Mouse (Mus musculus): ENCODE data around the gene Lrrc3b. TPM values are rescaled to one million over a fixed set of nuclear protein-coding genes. Genes with fewer than 3 reads are reported as not detected.

The Lrrc3b gene
- total RNA-seq, 2 experiments from 2014 or later = 16.9 to 19.0 TPM

DNA sequence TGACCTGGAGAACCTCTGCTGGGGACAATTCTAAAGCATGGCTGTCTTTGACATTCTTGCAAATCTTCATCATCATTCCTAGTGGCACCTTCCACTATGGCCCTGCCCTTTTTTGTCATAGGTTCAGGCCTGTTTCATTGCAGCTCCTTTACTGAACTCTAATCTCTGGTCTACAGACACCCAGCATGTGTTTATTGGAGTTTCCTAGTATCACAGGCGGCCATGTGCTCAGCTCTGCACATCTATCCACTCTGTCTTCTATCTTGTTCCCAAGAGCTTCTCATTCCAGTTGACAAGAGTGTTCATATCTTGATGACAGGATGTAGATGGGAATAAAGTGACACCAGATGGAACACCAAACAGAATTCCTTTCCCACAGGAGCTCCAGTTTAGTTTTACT is 108.6 kb downstream of the Lrrc3b start:
- no peak for DNase-seq (ENCODE audit: extremely low spot score in 1 of 2, low spot score in 2 of 2)
- no peak for TF ChIP-seq CTCF (IDR thresholded peaks at IDR 0.05)
- Histone ChIP-seq H3K27ac (no peak overlapping the region), H3K4me3 (no peak overlapping the region)
- intact Hi-C loops (cut with DNase I) = no loop called here

DNA sequence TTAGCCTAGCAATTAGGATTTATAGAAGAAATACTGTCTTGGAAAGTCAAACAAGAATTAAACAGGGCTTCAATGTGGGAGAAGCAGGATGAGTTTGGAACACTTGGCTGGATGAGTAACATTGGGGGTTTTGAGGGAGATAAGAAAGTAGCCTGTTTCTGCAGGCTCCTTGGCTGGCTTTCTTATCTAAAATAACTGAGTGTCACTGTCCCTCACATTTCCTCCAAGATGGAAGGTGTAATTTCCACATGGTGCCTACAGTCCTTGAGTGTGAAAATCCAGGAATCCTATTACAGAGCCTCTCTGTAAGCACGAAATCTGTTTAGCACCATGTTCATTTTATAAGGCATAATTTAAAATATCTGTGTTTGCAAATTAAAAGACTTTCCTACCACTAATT is 112.9 kb downstream of the Lrrc3b start:
- no peak for DNase-seq (ENCODE audit: extremely low spot score in 1 of 2, low spot score in 2 of 2)
- no peak for TF ChIP-seq CTCF (IDR thresholded peaks at IDR 0.05)
- no peak overlapping the region for H3K27ac ChIP-seq
- intact Hi-C loops (cut with DNase I) = no loop called here
- H3K4me3 ChIP-seq = no peak overlapping the region

DNA sequence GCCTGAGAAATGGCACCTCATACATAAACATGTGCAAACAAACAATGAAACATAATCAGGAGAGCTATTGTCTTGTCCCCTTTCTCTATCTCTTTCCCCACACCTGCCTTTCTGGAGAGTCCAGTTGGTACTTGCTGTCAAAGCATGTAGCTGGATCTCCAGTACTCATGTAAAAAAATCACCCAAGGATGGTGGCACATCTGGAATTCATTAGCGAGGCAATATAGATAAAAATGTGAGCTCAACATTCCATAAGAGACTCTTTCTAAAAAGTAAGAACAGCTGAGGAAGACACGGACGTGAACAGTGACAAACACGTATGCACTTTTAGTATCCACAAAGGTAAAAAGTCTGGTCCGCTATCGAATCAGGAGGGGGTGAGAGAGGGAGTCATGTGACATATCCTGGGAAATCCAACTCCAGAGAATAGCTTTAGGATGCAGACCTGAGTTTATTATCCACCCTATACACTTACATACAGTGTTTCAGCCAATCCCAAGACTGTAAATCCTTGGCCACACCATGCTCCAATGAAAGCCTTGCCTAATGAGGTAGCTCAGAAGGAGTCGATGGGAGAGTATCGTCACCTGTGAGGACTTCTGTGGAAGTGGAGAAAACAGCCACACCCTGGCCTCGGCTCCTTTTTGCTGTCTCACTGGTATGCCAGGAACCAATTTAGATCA is 116.2 kb downstream of the Lrrc3b start:
- no peak for TF ChIP-seq CTCF (IDR thresholded peaks at IDR 0.05)
- DNase-seq (ENCODE audit: extremely low spot score in 1 of 2, low spot score in 2 of 2) = no peak
- intact Hi-C loops (cut with DNase I) = no loop called here
- Histone ChIP-seq H3K27ac (no peak overlapping the region), H3K4me3 (no peak overlapping the region)

DNA sequence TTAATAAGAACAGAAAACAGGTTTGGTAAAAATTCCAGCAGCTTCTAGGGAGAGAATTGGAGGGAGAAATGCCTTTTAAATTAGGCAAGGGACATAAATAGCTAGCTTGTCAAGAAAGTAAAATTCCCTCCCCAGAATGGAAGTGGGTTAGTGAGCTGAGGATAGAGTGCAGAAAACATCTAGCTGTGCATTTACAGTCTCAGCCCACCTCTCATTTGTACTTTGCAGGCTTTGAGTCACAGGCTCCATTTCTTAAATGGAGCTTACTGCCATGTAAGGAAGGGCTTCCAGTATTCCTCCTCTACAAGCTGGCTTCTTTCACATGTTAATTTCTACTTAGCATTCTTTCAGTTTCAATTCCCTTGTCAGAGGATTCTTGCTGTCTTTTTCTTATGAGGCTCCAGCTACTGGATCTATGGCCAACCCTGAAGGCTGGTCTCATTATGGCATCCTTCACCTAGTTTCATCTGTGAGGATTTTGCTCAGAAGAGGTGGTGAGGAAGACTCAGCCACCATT is 119.3 kb downstream of the Lrrc3b start:
- no peak overlapping the region for H3K4me3 ChIP-seq
- no peak for DNase-seq (ENCODE audit: extremely low spot score in 1 of 2, low spot score in 2 of 2)
- intact Hi-C loops (cut with DNase I) = loop anchor here (2.0 kb wide), 1 partner anchor 55 kb away; no protein-coding TSS in a partner anchor
- TF ChIP-seq CTCF (IDR thresholded peaks at IDR 0.05) = no peak
- H3K27ac ChIP-seq = peak overlapping the region; percentile 9; the same call in 1 of the 2 replicates

DNA sequence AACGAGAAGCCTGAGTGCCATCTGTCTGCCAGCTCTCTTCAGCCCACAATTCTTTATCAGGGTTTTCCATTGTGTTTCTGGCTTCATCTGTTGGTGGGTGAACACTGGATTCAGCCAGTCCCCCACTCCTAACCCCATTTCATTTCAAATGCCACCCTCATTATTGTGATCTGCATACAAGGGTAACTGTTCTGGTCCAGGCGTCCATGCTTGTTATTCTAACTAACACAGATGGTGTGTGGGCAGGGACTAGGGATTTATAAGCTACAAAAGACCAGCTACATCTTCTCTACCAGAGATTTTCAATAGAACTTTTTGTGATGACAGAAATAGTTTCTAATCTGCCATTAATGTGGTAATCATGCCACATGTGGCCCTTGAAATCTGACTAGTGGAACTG is 130.2 kb downstream of the Lrrc3b start:
- no peak for TF ChIP-seq CTCF (IDR thresholded peaks at IDR 0.05)
- H3K27ac ChIP-seq = no peak overlapping the region
- intact Hi-C loops (cut with DNase I) = loop anchor here (10.0 kb wide), 1 partner anchor 104 kb away; no protein-coding TSS in a partner anchor

More for the DNA sequence above, 130.2 kb downstream of the Lrrc3b start:
- no peak overlapping the region for H3K4me3 ChIP-seq
- peak in 1 of 2 experiments; percentile 16 for DNase-seq (ENCODE audit: extremely low spot score in 1 of 2, low spot score in 2 of 2)

All from left cerebral cortex, adult 2 months (tissue).